Mouse (Mus musculus) limb, embryonic 12.5 days (tissue): Measurements from ENCODE around the gene Rdh11. TPM values are rescaled to one million over a fixed set of nuclear protein-coding genes. Genes with fewer than 3 reads are reported as not detected.
A peak's percentile ranks its signal among the peaks of the same experiment; 100 is the strongest.

ENCODE experiments used
- ATAC-seq: fragments of 200-750 bp; cut with Nextera tagmentation; 2 replicates; pipeline ENCODE4 v1.8.0; 2017; ENCODE audit warnings: low read depth, moderate TSS enrichment; ENCODE audit not compliant: insufficient number of reproducible peaks, insufficient read depth, low FRiP score, low TSS enrichment
- H3K27ac ChIP-seq: fragments of 300-500 bp; sonication (generic); 2 replicates; pipeline ENCODE4 v1.5.1; 2016; ENCODE audit warnings: mild to moderate bottlenecking, moderate library complexity
- H3K27me3 ChIP-seq: fragments of 300-500 bp; sonication (generic); 2 replicates; pipeline ENCODE4 v1.6.1; 2016; ENCODE audit warnings: mild to moderate bottlenecking, moderate library complexity
- H3K36me3 ChIP-seq: fragments of 300-500 bp; sonication (generic); 2 replicates; pipeline ENCODE4 v1.6.1; 2016; ENCODE audit warnings: mild to moderate bottlenecking, moderate library complexity
- H3K4me1 ChIP-seq: fragments of 300-500 bp; sonication (generic); replicated peaks from 2 replicates; pipeline ENCODE4 v1.6.1; 2016
- H3K4me2 ChIP-seq: fragments of 300-500 bp; sonication (generic); 2 replicates; pipeline ENCODE4 v1.6.1; 2016; ENCODE audit warnings: mild to moderate bottlenecking, moderate library complexity
- H3K4me3 ChIP-seq: fragments of 300-500 bp; sonication (generic); replicated peaks from 2 replicates; pipeline ENCODE4 v1.5.1; 2016; ENCODE audit warnings: mild to moderate bottlenecking
- H3K9ac ChIP-seq: fragments of 300-500 bp; sonication (generic); replicated peaks from 2 replicates; pipeline ENCODE4 v1.6.1; 2016; ENCODE audit warnings: mild to moderate bottlenecking, moderate library complexity
- H3K9me3 ChIP-seq: fragments of 300-500 bp; sonication (generic); 2 replicates; pipeline ENCODE4 v1.6.1; 2016; ENCODE audit warnings: mild to moderate bottlenecking, moderate library complexity
- WGBS: fragments of 180-500 bp; shearing (Covaris S2); methylation state at CpG from one replicate; pipeline ENCODE4 v1.1.7; 2016; 5-methylcytosine and 5-hydroxymethylcytosine counted together
- polyA plus RNA-seq: library from polyadenylated mRNA; unstranded; fragments of >200 nt; fragmentation: Nextera tagmentation; extraction: Ambion mirVana; gene quantifications from 2 replicates; pipeline ENCODE4 v1.2.1, GENCODE M21; 2016

Gene Rdh11
- polyA plus RNA-seq, 1 experiment from 2014 or later = 23.3 TPM

- no peak overlapping the region for H3K27ac ChIP-seq
- peaks cover 5% of the 10 kb centered on the region for H3K4me1 ChIP-seq
- H3K27me3 ChIP-seq = no peaks in the 10 kb centered on the region
- no peak overlapping the region for H3K4me2 ChIP-seq
- peaks cover 48% of the 10 kb centered on the region for H3K36me3 ChIP-seq
- ATAC-seq = no peak
- H3K9me3 ChIP-seq = no peaks in the 10 kb centered on the region
- 95% methylated on average over 5 of the region's 5 CpGs for WGBS
- no peak overlapping the region for H3K9ac ChIP-seq
- H3K4me3 ChIP-seq = no peak overlapping the region
Measured at GRCm38 (mm10) chr12:79175998-79176397, 16.1 kb downstream of the Rdh11 start.

- peaks cover 38% of the 10 kb centered on the region for H3K36me3 ChIP-seq
- no peak overlapping the region for H3K4me2 ChIP-seq
- H3K27ac ChIP-seq = no peak overlapping the region
- H3K4me1 ChIP-seq = peaks cover 10% of the 10 kb centered on the region
- no peak overlapping the region for H3K4me3 ChIP-seq
- 86% methylated on average over 5 of the region's 5 CpGs for WGBS
- no peak overlapping the region for H3K9ac ChIP-seq
- no peak for ATAC-seq
- H3K9me3 ChIP-seq = no peaks in the 10 kb centered on the region
- H3K27me3 ChIP-seq = no peaks in the 10 kb centered on the region
Measured at GRCm38 (mm10) chr12:79173721-79174120, 18.4 kb downstream of the Rdh11 start.

- H3K4me1 ChIP-seq = peaks cover 10% of the 10 kb centered on the region
- H3K36me3 ChIP-seq = peaks cover 27% of the 10 kb centered on the region
- H3K4me3 ChIP-seq = peak within 1 kb of the TSS; percentile 93
- peak within 1 kb of the TSS; percentile 82 for H3K9ac ChIP-seq
- no peaks in the 10 kb centered on the region for H3K9me3 ChIP-seq
- no peaks in the 10 kb centered on the region for H3K27me3 ChIP-seq
- peak within 1 kb of the TSS; percentile 92 for H3K27ac ChIP-seq
- peak; percentile 98 for ATAC-seq
- H3K4me2 ChIP-seq = peak within 1 kb of the TSS; percentile 66
- 1% methylated on average over 73 of the region's 73 CpGs for WGBS
Measured at GRCm38 (mm10) chr12:79172019-79172941, 19.8 kb downstream of the Rdh11 start, which contains the start of gene Vti1b. Gene Vti1b (minus strand): TSS chr12:79172667.

DNA sequence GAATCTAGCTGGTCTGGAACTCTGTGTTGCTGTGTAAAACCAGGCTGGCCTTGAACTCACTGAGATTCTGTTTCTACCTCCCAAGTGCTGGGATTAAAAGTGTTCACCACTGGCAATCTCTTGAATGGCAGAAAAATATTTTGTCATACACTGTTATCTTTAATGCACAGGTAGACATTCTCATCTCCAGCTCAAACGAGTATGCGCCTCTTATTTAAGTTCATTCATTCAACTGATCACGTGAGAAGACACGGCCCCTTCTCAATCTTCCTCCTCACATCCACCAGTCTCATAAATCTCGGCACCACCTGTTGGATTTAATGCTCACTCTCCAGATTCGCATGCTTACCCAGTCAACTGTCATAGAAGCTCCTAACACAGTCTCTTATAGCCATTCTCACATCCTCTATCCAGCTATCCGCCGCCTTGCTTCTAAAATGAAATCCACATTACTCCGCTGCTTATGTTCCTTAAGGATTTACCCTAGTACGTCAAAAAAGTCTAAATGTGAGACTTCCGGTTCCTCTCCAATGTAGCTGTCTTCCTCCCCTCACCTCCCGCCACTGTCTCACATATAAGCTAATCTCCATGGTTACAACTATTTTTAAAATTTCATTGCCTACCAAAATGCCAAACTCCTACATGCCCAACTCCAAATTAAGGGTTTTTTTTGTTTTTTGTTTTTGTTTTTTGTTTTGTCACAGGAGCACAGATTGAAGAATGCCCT, 20.7 kb downstream of the Rdh11 start:
- H3K36me3 ChIP-seq = peaks cover 18% of the 10 kb centered on the region
- H3K9ac ChIP-seq = peak overlapping the region; percentile 82
- no peaks in the 10 kb centered on the region for H3K27me3 ChIP-seq
- WGBS = 39% methylated on average over 12 of the region's 12 CpGs
- peak overlapping the region; percentile 93 for H3K4me3 ChIP-seq
- peak overlapping the region; percentile 66 for H3K4me2 ChIP-seq
- ATAC-seq = no peak
- H3K9me3 ChIP-seq = no peaks in the 10 kb centered on the region
- peak overlapping the region; percentile 92; the same call in 1 of the 2 replicates for H3K27ac ChIP-seq
- H3K4me1 ChIP-seq = peaks cover 10% of the 10 kb centered on the region

DNA sequence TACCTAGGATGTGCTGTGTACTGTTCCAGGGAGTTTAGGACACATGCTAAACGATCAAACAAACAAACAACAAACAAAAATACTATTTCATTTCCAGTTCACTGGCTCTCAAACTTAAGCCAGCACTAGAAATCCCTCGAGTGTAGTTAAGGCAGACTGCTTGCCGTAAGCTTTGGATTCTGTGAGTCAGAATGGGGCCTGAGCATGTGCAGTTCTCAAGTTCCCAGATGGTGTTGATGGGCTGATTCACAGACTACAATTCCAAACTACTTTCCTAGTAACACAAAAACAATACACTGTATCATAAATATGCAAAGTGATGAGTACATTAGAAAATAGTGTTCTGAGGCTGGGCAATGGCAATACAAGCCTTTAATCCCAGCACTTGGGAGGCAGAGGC, 21.7 kb downstream of the Rdh11 start:
- 72% methylated on average over 3 of the region's 3 CpGs for WGBS
- H3K9ac ChIP-seq = no peak overlapping the region
- no peak overlapping the region for H3K4me3 ChIP-seq
- no peak overlapping the region for H3K4me2 ChIP-seq
- no peaks in the 10 kb centered on the region for H3K9me3 ChIP-seq
- no peak for ATAC-seq
- no peak overlapping the region for H3K27ac ChIP-seq
- peaks cover 11% of the 10 kb centered on the region; the same call in 1 of the 2 replicates for H3K36me3 ChIP-seq
- H3K4me1 ChIP-seq = peaks cover 10% of the 10 kb centered on the region
- no peaks in the 10 kb centered on the region for H3K27me3 ChIP-seq

DNA sequence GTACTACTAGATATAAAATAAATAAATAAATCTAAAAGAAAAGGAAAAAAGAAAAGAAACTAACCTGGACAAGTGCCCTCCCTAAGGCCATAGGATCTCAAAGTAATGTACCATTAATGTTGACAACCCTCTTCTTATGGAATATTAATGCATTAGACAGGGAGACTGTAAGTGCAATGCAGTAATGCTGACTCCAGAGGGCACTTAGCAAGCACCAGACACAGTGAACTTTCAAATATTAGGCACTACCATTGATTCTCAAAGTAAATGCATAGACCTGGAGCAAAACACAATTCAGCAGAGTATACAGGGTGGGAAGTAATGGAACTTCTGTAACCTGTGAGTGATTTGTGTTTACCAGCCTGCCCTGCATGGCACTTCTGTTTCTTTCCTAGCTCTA, 22.9 kb downstream of the Rdh11 start:
- H3K4me3 ChIP-seq = no peak overlapping the region
- peaks cover 10% of the 10 kb centered on the region for H3K4me1 ChIP-seq
- no peak overlapping the region for H3K4me2 ChIP-seq
- H3K27ac ChIP-seq = no peak overlapping the region
- peaks cover 15% of the 10 kb centered on the region for H3K36me3 ChIP-seq
- ATAC-seq = no peak
- H3K9me3 ChIP-seq = no peaks in the 10 kb centered on the region
- H3K27me3 ChIP-seq = no peaks in the 10 kb centered on the region
- no peak overlapping the region for H3K9ac ChIP-seq

DNA sequence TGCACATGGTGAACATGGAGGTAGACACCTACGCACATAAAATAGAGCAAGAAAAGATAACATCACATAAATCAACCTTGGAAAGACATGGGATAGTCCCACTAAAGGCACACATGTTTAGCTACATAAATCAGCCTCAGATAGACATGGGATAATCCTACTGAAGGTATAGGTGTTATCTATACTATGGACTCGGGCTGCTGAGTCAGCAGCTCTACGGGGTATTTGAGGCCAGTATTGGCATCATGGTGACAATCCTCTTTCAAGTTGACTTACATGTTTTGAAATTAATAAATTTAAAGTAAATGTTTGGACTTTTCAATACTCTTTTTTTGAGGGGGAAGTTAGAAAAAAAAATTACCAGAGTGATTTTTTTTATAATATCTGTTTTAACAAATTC, 29.2 kb downstream of the Rdh11 start:
- no peaks in the 10 kb centered on the region for H3K4me1 ChIP-seq
- H3K27me3 ChIP-seq = no peaks in the 10 kb centered on the region
- WGBS = 91% methylated on average over 3 of the region's 3 CpGs
- ATAC-seq = no peak
- no peak overlapping the region for H3K27ac ChIP-seq
- H3K9me3 ChIP-seq = no peaks in the 10 kb centered on the region
- peaks cover 73% of the 10 kb centered on the region for H3K36me3 ChIP-seq
- H3K4me3 ChIP-seq = no peak overlapping the region
- H3K4me2 ChIP-seq = no peak overlapping the region
- no peak overlapping the region for H3K9ac ChIP-seq

DNA sequence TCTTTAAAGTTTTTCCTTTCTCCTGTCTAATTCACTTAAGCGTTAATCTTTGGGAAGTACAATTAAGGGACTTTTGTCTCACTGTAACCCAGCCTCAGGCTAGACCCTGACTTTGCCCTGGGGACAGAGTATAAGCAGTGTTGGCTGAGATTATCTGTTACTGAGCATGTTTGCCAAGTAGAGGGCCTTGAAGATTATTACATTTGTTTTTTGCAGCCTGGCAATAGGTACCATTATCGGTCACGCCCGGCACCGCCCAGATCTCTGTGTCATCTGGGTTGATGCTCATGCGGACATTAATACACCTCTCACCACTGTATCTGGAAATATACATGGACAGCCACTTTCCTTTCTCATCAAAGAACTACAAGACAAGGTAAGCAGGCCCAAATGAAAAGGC, 42.4 kb downstream of the Rdh11 start:
- Histone ChIP-seq H3K27me3 (no peaks in the 10 kb centered on the region), H3K4me3 (no peak overlapping the region), H3K4me1 (no peaks in the 10 kb centered on the region), H3K27ac (no peak overlapping the region), H3K9ac (no peak overlapping the region), H3K4me2 (no peak overlapping the region), H3K9me3 (no peaks in the 10 kb centered on the region), H3K36me3 (peaks cover 6% of the 10 kb centered on the region)
- 94% methylated on average over 6 of the region's 6 CpGs for WGBS
- ATAC-seq = no peak

GRCm38 (mm10) chr12:79141384-79141783, 50.7 kb downstream of the Rdh11 start:
- no peak for ATAC-seq
- no peaks in the 10 kb centered on the region for H3K9me3 ChIP-seq
- H3K4me1 ChIP-seq = no peaks in the 10 kb centered on the region

DNA sequence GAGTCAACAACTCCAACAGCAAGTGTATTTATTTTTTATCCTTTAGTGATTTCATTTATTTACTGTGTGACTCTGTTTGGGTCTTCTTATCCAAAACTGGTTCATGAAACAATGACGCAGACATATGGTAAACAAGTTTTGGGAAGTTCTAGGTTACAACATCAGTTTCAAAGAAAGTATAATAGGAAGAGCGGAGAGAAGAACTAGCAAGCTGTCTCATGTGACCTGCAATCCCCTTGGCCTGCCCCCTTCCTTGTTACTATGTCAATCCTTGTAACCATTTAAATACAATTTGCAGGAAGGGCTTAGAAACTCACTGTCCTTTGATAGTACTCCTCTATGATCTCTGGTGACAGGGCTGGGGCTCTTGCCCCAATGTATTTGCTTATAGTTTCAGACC, 51.3 kb downstream of the Rdh11 start:
- 84% methylated on average over 2 of the region's 2 CpGs for WGBS
- Histone ChIP-seq H3K9me3 (no peaks in the 10 kb centered on the region), H3K9ac (no peak overlapping the region), H3K4me2 (no peak overlapping the region), H3K4me3 (no peak overlapping the region), H3K4me1 (no peaks in the 10 kb centered on the region), H3K27ac (no peak overlapping the region), H3K27me3 (no peaks in the 10 kb centered on the region), H3K36me3 (no peaks in the 10 kb centered on the region)
- no peak for ATAC-seq

More at GRCm38 (mm10) chr12:79141384-79141783, 50.7 kb downstream of the Rdh11 start:
- H3K9ac ChIP-seq = no peak overlapping the region
- no peaks in the 10 kb centered on the region for H3K27me3 ChIP-seq
- no peak overlapping the region for H3K27ac ChIP-seq
- H3K4me2 ChIP-seq = no peak overlapping the region
- no peak overlapping the region for H3K4me3 ChIP-seq
- H3K36me3 ChIP-seq = no peaks in the 10 kb centered on the region

GRCm38 (mm10) chr12:79139417-79139816, 52.7 kb downstream of the Rdh11 start:
- H3K27me3 ChIP-seq = peaks cover 7% of the 10 kb centered on the region; the same call in 1 of the 2 replicates
- H3K9ac ChIP-seq = no peak overlapping the region
- no peak for ATAC-seq
- no peaks in the 10 kb centered on the region for H3K36me3 ChIP-seq
- H3K4me3 ChIP-seq = no peak overlapping the region
- no peak overlapping the region for H3K27ac ChIP-seq
- no peak overlapping the region for H3K4me2 ChIP-seq
- WGBS = 65% methylated on average over 1 of the region's 1 CpGs
- no peaks in the 10 kb centered on the region for H3K9me3 ChIP-seq
- H3K4me1 ChIP-seq = peaks cover 6% of the 10 kb centered on the region; the same call in 1 of the 2 replicates
